Mouse (Mus musculus): ENCODE data around the gene Fignl1. TPM values are rescaled to one million over a fixed set of nuclear protein-coding genes. Genes with fewer than 3 reads are reported as not detected.

Fignl1 gene
- polyA plus RNA-seq, 1 experiment from 2014 or later = 13.4 TPM

DNA sequence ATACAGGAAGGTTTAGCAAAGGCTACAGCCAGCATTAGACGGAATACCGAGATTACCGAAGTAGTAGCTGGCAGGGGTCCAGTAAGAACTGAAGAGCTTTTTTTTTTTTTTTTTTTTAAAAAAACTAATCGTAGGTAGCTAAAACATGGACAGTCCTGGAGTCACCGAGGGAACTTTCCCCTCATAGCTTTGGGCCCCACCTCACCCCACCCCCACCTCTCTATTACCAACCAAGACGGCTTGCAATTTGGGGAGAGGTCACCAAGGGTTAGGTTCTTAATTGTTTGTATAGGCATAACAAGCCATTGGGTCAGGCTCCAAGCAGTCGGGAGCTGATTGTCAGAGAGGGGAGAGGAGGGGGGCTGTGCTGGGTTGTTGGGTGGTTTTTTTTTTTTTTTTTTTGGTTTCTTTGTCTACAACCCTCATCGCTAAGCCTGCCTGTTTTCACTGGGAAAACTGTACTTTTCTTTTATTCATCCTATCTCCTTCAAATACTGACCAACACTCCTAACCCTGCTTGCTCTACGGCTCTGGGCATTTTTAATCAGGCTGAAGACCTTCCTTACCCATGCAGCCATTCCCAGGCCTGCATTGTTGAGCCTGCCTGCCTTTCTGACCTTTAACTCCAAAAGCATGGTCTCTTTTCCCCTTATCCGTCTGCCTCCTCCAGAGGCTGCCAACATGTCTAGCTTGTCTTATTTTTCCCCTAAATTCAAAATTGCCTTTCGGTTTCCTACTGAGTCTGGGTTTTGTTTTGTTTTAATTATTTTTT is 828 bp upstream of the Fignl1 start:
- ChIA-PET POLR2A (interaction anchor here (1.2 kb wide), 1 partner anchor 11 kb away, joined by 4 read pairs; no protein-coding TSS in a partner anchor), CTCF (interaction anchor here (1.0 to 5.2 kb wide), 8 partner anchors 10 to 731 kb away, joined by 3 to 40 read pairs (median 4); no protein-coding TSS in a partner anchor)
- DNase-seq (ENCODE audit: low read depth, low spot score) = no peak
- TF ChIP-seq CTCF (IDR thresholded peaks at IDR 0.05) = no peak
- in situ Hi-C loops (cut with MboI; ENCODE audit: low pct_unique_long_range_greater_than_20kb) = loop anchor here (5.0 to 10.0 kb wide), 4 partner anchors 163 to 733 kb away; no protein-coding TSS in a partner anchor
- no peaks in the 10 kb centered on the region for H3K27me3 ChIP-seq
- no peak for ATAC-seq

DNA sequence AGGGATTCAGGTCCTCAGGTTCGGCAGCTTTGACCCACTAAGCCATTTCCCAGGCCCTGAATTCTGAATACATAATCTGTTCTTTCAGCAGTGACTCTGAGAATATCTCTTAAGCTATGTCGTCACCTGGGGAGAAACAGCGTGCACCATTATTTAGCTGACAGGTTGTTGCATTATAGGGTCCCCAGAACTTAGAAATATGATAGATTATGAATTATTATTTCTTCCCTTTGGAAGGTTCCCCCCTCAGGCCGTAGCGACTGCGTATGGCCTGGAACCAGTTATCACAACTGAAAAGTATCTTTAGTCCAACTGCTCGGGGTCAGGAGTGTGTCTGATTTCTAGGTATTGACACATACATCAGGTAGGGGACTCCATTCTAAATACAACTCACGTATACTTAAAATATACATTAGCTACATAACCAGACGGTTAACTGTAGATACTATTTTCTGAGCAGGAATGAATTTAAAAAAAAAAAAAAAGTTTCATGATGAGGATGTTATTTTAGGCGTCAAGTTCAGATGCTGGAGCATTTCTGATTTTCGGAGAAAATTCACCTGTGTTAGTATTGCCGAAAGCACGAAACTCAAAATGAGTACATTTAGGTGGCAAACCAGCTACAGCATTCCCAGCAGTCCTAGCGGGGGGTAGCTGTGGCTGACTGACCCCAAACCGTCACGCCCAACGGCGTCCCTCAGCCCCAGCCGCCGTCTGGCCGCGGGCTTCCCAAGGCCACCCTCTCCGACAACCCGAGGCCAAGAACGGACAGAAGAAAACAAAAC is 535 bp downstream of the Fignl1 start:
- POLR2A ChIA-PET = interaction anchor here (1.1 to 1.2 kb wide), 2 partner anchors 12 to 13 kb away, joined by 3 to 4 read pairs; no protein-coding TSS in a partner anchor
- DNase-seq (ENCODE audit: low read depth, low spot score) = no peak
- H3K27me3 ChIP-seq = no peaks in the 10 kb centered on the region
- in situ Hi-C loops (cut with MboI; ENCODE audit: low pct_unique_long_range_greater_than_20kb) = no loop called here
- TF ChIP-seq CTCF (IDR thresholded peaks at IDR 0.05) = no peak
- ATAC-seq = peak; percentile 78
- CTCF ChIA-PET = interaction anchor here (0.9 to 5.2 kb wide), 5 partner anchors 12 to 483 kb away, joined by 3 to 40 read pairs (median 22); no protein-coding TSS in a partner anchor

DNA sequence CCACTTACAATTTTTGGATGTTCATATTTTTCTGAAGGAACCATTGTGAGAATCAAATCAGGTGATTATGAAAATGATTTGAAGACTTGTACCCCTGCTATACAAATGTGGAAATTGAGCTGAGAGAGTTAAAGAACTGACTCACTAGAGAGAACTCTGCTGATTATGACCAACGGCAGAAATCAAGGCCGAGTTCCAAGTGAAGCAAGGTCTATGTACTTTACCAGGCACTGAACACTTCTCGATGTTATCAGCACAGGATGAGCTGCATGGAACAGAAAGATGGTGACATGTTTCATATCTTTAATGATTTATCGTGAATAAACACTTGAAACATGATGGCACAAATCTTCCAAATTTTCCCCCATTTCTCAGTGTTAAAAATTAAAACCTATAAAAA is 2.8 kb downstream of the Fignl1 start:
- ATAC-seq (no peak), DNase-seq (ENCODE audit: low read depth, low spot score) (no peak)
- ChIA-PET POLR2A (no interaction called here), CTCF (interaction anchor here (5.2 kb wide), 1 partner anchor 18 kb away, joined by 22 read pairs; no protein-coding TSS in a partner anchor)
- H3K27me3 ChIP-seq = no peaks in the 10 kb centered on the region
- no peak for TF ChIP-seq CTCF (IDR thresholded peaks at IDR 0.05)
- in situ Hi-C loops (cut with MboI; ENCODE audit: low pct_unique_long_range_greater_than_20kb) = no loop called here

DNA sequence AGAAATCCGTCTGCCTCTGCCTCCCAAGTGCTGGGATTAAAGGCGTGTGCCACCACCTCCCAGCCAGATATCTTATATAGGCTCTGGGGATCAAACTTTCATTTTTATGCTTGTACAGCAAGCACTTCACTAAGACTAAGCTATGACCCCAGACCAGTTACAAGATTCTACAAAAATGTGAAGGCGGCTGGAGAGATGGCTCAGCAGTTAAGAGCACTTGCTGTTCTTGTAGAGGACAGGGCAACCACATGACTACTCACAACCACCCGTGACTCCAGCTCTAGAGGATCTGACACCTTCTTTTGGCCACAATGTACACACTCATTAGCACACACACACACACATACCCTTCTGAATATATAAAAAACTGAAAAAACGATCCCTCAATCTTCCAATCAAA is 4.3 kb downstream of the Fignl1 start:
- DNase-seq (ENCODE audit: low read depth, low spot score) (no peak), ATAC-seq (no peak)
- TF ChIP-seq CTCF (IDR thresholded peaks at IDR 0.05) = no peak
- CTCF ChIA-PET = interaction anchor here (1.7 to 2.1 kb wide), 2 partner anchors 10 to 16 kb away, joined by 5 to 12 read pairs; no protein-coding TSS in a partner anchor
- in situ Hi-C loops (cut with MboI; ENCODE audit: low pct_unique_long_range_greater_than_20kb) = no loop called here
- no peaks in the 10 kb centered on the region for H3K27me3 ChIP-seq
- POLR2A ChIA-PET = no interaction called here

DNA sequence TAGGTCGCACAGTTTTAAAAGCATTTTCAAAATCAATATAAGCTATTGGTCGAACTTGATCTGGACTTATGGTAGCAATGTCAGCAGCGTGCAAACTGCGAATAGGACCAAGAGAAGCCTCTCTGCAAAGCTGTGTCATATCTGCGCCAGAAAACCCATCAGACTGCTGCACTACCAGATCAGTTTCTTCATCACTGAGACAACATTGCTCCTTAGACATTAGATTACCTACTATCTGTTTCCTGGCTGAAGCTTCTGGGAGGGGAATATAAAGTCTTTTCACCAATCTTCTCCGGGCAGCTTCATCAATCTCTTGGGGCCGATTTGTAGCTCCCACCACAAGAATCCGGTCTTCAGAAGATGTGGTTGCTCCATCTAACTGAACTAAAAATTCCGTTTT is 7.7 kb downstream of the Fignl1 start:
- no peak for DNase-seq (ENCODE audit: low read depth, low spot score)
- no peak for ATAC-seq
- CTCF ChIA-PET = interaction anchor here (1.2 to 6.2 kb wide), 2 partner anchors 12 to 19 kb away, joined by 5 to 44 read pairs; no protein-coding TSS in a partner anchor
- POLR2A ChIA-PET = no interaction called here
- no peaks in the 10 kb centered on the region for H3K27me3 ChIP-seq
- in situ Hi-C loops (cut with MboI; ENCODE audit: low pct_unique_long_range_greater_than_20kb) = no loop called here
- no peak for TF ChIP-seq CTCF (IDR thresholded peaks at IDR 0.05)

DNA sequence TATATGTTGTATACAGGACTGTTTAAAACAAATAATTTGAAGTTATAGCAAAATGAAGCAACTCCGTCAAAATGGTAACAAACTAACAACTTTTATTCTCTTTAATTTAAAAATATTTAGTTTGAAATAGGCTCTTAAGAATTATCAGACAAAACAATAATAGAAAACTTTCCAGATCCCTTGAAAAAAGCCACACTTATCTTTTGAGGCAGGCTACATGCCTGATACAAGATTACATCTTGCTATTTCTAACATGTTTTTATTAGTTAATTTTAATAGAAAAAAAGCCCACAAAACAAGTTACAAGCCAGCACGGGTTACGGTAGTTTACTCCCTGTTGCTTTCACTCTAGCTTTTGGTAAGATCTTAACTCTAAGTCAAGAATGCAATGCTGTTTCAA is 8.5 kb downstream of the Fignl1 start:
- POLR2A ChIA-PET = no interaction called here
- DNase-seq (ENCODE audit: low read depth, low spot score) (no peak), ATAC-seq (no peak)
- in situ Hi-C loops (cut with MboI; ENCODE audit: low pct_unique_long_range_greater_than_20kb) = no loop called here
- no peak for TF ChIP-seq CTCF (IDR thresholded peaks at IDR 0.05)
- CTCF ChIA-PET = interaction anchor here (1.2 to 6.2 kb wide), 2 partner anchors 11 to 20 kb away, joined by 5 to 44 read pairs; no protein-coding TSS in a partner anchor
- no peaks in the 10 kb centered on the region for H3K27me3 ChIP-seq

DNA sequence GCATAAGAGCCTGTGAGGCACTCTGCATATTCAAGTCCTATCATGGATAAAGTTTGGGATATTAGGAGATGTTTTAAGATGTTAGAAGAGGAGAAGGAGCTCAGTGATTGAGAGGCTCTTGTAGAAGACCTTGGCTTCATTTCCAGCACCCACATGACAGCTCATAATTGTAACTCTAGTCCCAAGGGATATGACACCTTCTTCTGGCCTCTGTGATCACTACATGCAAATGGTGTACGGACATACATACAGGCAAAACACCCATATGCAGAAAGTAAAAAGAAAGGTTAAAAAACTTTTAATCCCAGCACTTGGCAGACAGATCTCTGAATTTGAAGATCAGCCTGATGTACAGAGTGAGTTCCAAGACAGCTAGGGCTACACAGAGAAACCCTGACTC is 10.1 kb downstream of the Fignl1 start:
- no peaks in the 10 kb centered on the region for H3K27me3 ChIP-seq
- in situ Hi-C loops (cut with MboI; ENCODE audit: low pct_unique_long_range_greater_than_20kb) = loop anchor here (25.0 kb wide), 1 partner anchor 336 kb away; the partner anchor contains the start of genes Spata48 and Zpbp
- no peak for DNase-seq (ENCODE audit: low read depth, low spot score)
- TF ChIP-seq CTCF (IDR thresholded peaks at IDR 0.05) = no peak
- ATAC-seq = no peak
- POLR2A ChIA-PET = no interaction called here
- CTCF ChIA-PET = interaction anchor here (6.2 kb wide), 1 partner anchor 10 kb away, joined by 44 read pairs; no protein-coding TSS in a partner anchor

DNA sequence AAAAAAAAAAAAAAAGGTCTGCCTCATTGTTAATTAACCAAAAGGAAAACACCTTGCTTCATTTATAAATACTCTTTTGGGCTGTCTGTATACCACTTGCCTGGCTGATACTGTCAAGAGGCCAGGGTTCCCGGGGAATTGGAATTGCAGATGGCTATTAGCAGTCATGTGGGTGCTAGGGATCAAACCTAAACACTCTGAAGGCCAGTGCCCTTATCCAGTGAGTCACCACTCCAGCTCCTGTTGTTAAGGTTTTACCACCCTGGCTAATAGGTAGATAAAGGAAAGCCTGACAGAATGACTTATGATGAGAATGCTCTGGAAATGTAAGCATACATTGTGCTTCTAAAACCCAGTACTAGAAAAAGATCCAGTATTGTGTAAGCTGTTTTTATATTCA is 14.1 kb downstream of the Fignl1 start:
- in situ Hi-C loops (cut with MboI; ENCODE audit: low pct_unique_long_range_greater_than_20kb) = loop anchor here (25.0 kb wide), 1 partner anchor 332 kb away; the partner anchor contains the start of genes Spata48 and Zpbp
- no peak for ATAC-seq
- no peak for TF ChIP-seq CTCF (IDR thresholded peaks at IDR 0.05)
- no peaks in the 10 kb centered on the region for H3K27me3 ChIP-seq
- DNase-seq (ENCODE audit: low read depth, low spot score) = no peak
- ChIA-PET POLR2A (no interaction called here), CTCF (interaction anchor here (0.8 to 1.7 kb wide), 2 partner anchors 8 to 9 kb away, joined by 3 to 5 read pairs; no protein-coding TSS in a partner anchor)

DNA sequence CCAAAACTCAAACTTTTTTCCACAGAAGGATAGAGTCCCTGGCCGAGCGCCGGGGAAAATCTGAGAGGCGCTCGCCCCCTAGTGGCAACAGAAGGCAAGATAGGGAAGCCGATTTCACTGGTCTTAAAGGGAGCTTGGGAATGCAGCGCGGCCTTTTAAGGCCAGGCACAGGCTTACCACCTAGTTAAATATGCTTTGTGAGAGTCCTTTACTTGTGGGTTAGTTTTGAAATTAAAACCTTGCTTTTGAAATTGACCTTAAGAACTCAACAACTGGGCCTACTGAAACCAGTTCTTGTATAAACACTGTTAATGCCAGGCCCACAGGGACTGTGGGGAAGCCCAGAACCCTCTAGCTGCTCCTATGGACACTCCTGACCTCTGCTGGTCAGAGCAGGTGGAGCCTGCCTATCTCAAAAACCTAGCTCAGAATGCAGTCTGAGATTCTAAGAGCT is 20.2 kb downstream of the Fignl1 start:
- TF ChIP-seq CTCF (IDR thresholded peaks at IDR 0.05) = peak; percentile 95
- ChIA-PET CTCF (interaction anchor here (0.8 to 2.8 kb wide), 37 partner anchors 8 to 681 kb away, joined by 3 to 52 read pairs (median 4); partner anchors contain the start of gene Fignl1), POLR2A (interaction anchor here (0.6 kb wide), 1 partner anchor 46 kb away, joined by 3 read pairs; no protein-coding TSS in a partner anchor)
- no peaks in the 10 kb centered on the region for H3K27me3 ChIP-seq
- peak; percentile 62 for DNase-seq (ENCODE audit: low read depth, low spot score)
- in situ Hi-C loops (cut with MboI; ENCODE audit: low pct_unique_long_range_greater_than_20kb) = loop anchor here (5.0 to 25.0 kb wide), 2 partner anchors 231 to 326 kb away; partner anchors contain the start of genes Spata48 and Zpbp
- peak; percentile 98 for ATAC-seq

DNA sequence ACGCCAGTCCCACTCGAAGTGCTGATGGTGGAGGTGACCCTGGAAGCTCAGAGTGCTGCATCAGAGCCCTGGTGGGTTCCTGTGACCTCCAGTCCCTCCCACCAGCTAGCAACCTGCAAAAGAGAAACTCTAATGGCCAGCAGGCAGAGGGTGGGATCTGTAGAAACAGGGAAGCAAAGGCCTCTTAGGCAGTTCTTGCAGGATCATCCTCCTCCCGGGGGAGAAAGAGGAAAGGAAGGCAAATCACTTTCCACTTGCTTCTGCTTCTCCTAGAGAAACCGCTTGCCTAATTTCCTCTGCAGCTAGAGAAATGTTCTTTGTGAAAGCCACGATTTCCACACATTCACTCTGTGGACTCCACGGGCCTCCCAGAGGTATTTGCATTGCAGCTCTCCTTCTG is 23.3 kb downstream of the Fignl1 start:
- peaks cover 4% of the 10 kb centered on the region for H3K27me3 ChIP-seq
- no peak for TF ChIP-seq CTCF (IDR thresholded peaks at IDR 0.05)
- ChIA-PET POLR2A (no interaction called here), CTCF (interaction anchor here (0.9 to 1.3 kb wide), 2 partner anchors 9 to 228 kb away, joined by 3 to 6 read pairs; no protein-coding TSS in a partner anchor)
- in situ Hi-C loops (cut with MboI; ENCODE audit: low pct_unique_long_range_greater_than_20kb) = loop anchor here (5.0 to 25.0 kb wide), 2 partner anchors 228 to 323 kb away; partner anchors contain the start of genes Spata48 and Zpbp
- DNase-seq (ENCODE audit: low read depth, low spot score) (no peak), ATAC-seq (no peak)
